Mouse (Mus musculus) intestine, embryonic 14.5 days (tissue): ENCODE results near the gene Rcbtb2. TPM values are rescaled to one million over a fixed set of nuclear protein-coding genes. Genes with fewer than 3 reads are reported as not detected.

Experiments used
- ATAC-seq: fragments of 200-750 bp; cut with Nextera tagmentation; replicated peaks from 2 replicates; pipeline ENCODE4 v1.8.0; 2017; ENCODE audit warnings: low read depth, moderate number of reproducible peaks, moderate TSS enrichment, moderate library complexity; ENCODE audit not compliant: low FRiP score, low TSS enrichment
- DNase-seq: peaks from one replicate; pipeline ENCODE4 v3.0.0-alpha.2; 2018; ENCODE audit warnings: low spot score
- H3K27ac ChIP-seq: fragments of 300-500 bp; sonication (generic); 2 replicates; pipeline ENCODE4 v1.5.1; 2014; ENCODE audit warnings: low read depth, mild to moderate bottlenecking, control low read depth
- H3K27me3 ChIP-seq: fragments of 300-500 bp; sonication (generic); replicated peaks from 2 replicates; pipeline ENCODE4 v1.6.1; 2014; ENCODE audit warnings: low read length, control low read depth; ENCODE audit not compliant: control insufficient read depth, insufficient read depth
- H3K36me3 ChIP-seq: fragments of 300-500 bp; sonication (generic); 2 replicates; pipeline ENCODE4 v1.6.1; 2014; ENCODE audit warnings: low read length, control low read depth; ENCODE audit not compliant: control insufficient read depth, insufficient read depth
- H3K4me1 ChIP-seq: fragments of 300-500 bp; sonication (generic); replicated peaks from 2 replicates; pipeline ENCODE4 v1.6.1; 2014; ENCODE audit warnings: low read length, control low read depth, mixed read lengths; ENCODE audit not compliant: control insufficient read depth, insufficient read depth
- H3K4me2 ChIP-seq: fragments of 300-500 bp; sonication (generic); 2 replicates; pipeline ENCODE4 v1.6.1; 2014; ENCODE audit warnings: low read length
- H3K4me3 ChIP-seq: fragments of 300-500 bp; sonication (generic); 2 replicates; pipeline ENCODE4 v1.5.1; 2014; ENCODE audit warnings: low read depth, low read length, control low read depth, mixed read lengths
- H3K9ac ChIP-seq: fragments of 300-500 bp; sonication (generic); 2 replicates; pipeline ENCODE4 v1.6.1; 2014; ENCODE audit warnings: mild to moderate bottlenecking, low read length
- H3K9me3 ChIP-seq: fragments of 300-500 bp; sonication (generic); 2 replicates; pipeline ENCODE4 v1.6.1; 2016; ENCODE audit warnings: low read length, control low read depth; ENCODE audit not compliant: control insufficient read depth
- WGBS: fragments of 180-500 bp; shearing (Covaris S2); extraction: QIAGEN DNeasy Blood & Tissue Kit; methylation state at CpG from one replicate; pipeline ENCODE4 v1.1.7; 2014; 5-methylcytosine and 5-hydroxymethylcytosine counted together
- polyA plus RNA-seq: library from polyadenylated mRNA; unstranded; fragments of >200 nt; fragmentation: Nextera tagmentation; extraction: Ambion mirVana; gene quantifications from 2 replicates; pipeline ENCODE4 v1.2.1, GENCODE M21; 2014

Gene Rcbtb2
- 89.3 and 105 TPM in 2 replicates for polyA plus RNA-seq

DNA sequence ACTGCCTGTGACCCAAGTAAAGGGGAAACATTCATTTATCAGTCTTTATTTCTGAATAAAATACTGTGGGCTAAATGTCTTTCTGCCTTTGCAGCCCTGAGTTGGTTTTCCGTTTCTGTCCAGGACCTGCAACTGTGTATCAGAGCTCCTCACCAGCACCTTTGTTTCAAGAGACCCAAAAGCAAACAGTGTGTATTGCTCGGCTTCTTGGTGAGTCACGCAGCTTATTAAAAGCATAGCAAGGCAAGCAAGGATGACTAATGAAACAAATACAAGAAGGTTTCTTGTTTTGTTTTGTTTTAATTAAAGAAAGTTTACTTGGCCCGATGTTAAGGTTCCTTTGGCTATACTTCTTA, at the start of gene Rcbtb2:
Rcbtb2 (plus strand) TSS at position 115 of the 356 bp plus-strand sequence.
- Histone ChIP-seq H3K27me3 (no peaks in the 10 kb centered on the region), H3K4me3 (no peak within 1 kb of the TSS), H3K27ac (no peak within 1 kb of the TSS), H3K4me2 (no peak within 1 kb of the TSS), H3K9ac (no peak within 1 kb of the TSS), H3K4me1 (peaks cover 10% of the 10 kb centered on the region; the same call in 1 of the 2 replicates), H3K36me3 (no peaks in the 10 kb centered on the region), H3K9me3 (no peaks in the 10 kb centered on the region)
- ATAC-seq (no peak), DNase-seq (no peak)
- WGBS = 43% methylated on average over 4 of the region's 4 CpGs

DNA sequence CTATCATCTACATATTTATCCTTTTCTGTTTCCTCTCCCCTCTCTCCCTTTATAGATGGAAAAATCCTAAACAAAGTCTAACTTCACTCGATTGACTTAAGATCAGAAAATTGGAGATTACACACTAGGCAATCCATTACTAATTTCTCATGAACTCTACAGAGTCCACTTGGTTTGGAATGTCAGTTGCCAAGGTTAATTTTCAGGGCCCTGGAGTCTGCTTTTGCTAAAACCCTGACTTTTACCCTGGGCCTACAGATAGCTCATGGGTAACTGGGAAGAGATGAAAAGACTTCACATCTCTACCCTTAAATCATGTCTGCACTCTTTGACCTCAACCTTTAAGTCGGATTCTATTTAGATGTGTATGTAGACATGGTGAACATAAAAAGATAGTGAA, 39.3 kb upstream of the Rcbtb2 start:
- Histone ChIP-seq H3K27me3 (no peaks in the 10 kb centered on the region), H3K27ac (no peak overlapping the region), H3K36me3 (no peaks in the 10 kb centered on the region), H3K9me3 (no peaks in the 10 kb centered on the region), H3K4me1 (no peaks in the 10 kb centered on the region), H3K4me2 (no peak overlapping the region), H3K4me3 (no peak overlapping the region), H3K9ac (no peak overlapping the region)
- DNase-seq (peak; percentile 34), ATAC-seq (no peak)
- 73% methylated on average over 2 of the region's 2 CpGs for WGBS

DNA sequence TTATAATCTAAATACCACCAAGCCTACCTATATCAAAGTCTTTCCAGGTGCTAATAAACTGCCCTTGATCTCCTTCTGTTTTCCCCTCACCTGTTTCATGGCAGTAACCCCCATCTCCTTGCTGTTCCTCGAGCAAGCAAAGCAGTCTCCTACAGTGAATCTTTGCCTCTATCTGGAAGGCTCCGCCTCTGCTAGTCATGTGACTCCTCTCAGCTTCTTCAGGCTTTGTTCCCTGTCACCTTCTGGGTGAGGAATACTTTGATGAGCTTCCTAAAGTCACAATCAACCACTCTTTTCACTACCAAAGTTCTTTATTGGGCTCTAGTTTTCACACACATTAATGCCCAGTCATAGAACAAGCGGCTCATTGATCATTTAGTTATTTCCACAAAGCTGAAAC, 36.4 kb upstream of the Rcbtb2 start:
- Histone ChIP-seq H3K4me1 (no peaks in the 10 kb centered on the region), H3K27me3 (no peaks in the 10 kb centered on the region), H3K4me2 (no peak overlapping the region), H3K9me3 (no peaks in the 10 kb centered on the region), H3K4me3 (no peak overlapping the region), H3K9ac (no peak overlapping the region), H3K36me3 (no peaks in the 10 kb centered on the region), H3K27ac (no peak overlapping the region)
- DNase-seq (no peak), ATAC-seq (no peak)
- 57% methylated on average over 3 of the region's 3 CpGs for WGBS

DNA sequence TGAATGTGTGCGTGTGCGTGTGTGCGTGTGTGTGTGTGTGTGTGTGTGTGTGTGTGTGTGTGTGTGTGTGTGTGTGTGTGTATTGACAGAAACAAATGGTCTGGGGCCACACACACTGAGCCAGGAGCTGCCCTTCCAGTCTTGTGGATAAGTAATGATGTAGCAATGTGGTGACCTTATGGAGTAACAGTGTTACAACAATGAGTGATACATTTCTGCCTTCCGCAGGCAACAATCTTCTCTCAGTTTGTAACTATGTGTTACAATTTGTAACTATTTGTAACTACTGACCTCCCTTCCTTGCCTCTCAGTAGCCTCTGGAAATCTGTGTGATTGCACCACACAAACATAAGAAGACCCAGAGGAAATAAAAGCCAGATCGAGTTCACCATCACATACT, 35.6 kb upstream of the Rcbtb2 start:
- H3K4me3 ChIP-seq = no peak overlapping the region
- H3K4me2 ChIP-seq = no peak overlapping the region
- ATAC-seq (no peak), DNase-seq (no peak)
- no peaks in the 10 kb centered on the region for H3K4me1 ChIP-seq
- H3K9me3 ChIP-seq = no peaks in the 10 kb centered on the region
- no peak overlapping the region for H3K9ac ChIP-seq
- H3K36me3 ChIP-seq = no peaks in the 10 kb centered on the region
- 94% methylated on average over 5 of the region's 5 CpGs for WGBS
- no peaks in the 10 kb centered on the region for H3K27me3 ChIP-seq
- H3K27ac ChIP-seq = no peak overlapping the region

DNA sequence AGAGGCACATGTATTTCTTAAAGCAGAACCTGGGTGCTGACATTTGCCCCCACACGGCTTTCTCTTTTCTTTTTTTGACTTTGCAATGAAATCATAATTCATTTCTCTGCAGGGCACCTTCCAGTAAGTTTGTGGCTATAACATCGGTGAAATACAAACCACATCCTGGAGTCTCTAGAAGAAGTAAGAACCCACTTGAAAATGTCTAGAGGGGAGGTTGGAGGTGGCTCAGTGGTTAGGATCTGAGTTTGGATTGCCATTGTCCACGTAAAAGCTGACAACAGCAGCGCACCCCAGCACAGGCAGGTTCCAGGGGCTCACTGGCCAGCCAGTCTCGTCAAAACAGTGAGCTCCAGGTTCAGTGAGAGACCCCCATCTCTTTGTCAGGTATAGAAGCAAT, 35.1 kb upstream of the Rcbtb2 start:
- H3K4me1 ChIP-seq = no peaks in the 10 kb centered on the region
- H3K9me3 ChIP-seq = no peaks in the 10 kb centered on the region
- no peaks in the 10 kb centered on the region for H3K27me3 ChIP-seq
- H3K4me2 ChIP-seq = no peak overlapping the region
- no peak for DNase-seq
- no peak for ATAC-seq
- H3K36me3 ChIP-seq = no peaks in the 10 kb centered on the region
- no peak overlapping the region for H3K4me3 ChIP-seq
- WGBS = 85% methylated on average over 5 of the region's 5 CpGs
- no peak overlapping the region for H3K27ac ChIP-seq
- H3K9ac ChIP-seq = no peak overlapping the region

DNA sequence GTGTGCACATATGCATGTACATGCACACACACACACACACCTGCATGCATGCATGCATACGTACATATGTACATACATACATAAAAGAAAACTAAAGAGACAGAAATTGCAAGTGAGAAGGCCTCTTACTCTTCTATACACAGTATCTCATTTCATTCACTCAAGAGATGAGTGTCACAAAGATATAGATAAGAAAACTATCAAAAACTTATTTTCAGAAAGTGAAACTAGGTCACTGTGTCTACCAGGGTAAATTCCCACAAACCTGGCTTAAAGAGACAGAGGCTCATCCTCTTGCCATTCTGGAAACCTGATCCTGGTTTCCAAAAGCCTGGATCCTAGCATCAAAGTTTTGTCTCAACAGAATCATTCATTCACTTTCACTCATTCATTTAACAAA, 34.6 kb upstream of the Rcbtb2 start:
- Histone ChIP-seq H3K27ac (no peak overlapping the region), H3K36me3 (no peaks in the 10 kb centered on the region), H3K4me3 (no peak overlapping the region), H3K9me3 (no peaks in the 10 kb centered on the region), H3K27me3 (no peaks in the 10 kb centered on the region), H3K9ac (no peak overlapping the region), H3K4me1 (no peaks in the 10 kb centered on the region), H3K4me2 (no peak overlapping the region)
- 92% methylated on average over 1 of the region's 1 CpGs for WGBS
- DNase-seq (no peak), ATAC-seq (no peak)

DNA sequence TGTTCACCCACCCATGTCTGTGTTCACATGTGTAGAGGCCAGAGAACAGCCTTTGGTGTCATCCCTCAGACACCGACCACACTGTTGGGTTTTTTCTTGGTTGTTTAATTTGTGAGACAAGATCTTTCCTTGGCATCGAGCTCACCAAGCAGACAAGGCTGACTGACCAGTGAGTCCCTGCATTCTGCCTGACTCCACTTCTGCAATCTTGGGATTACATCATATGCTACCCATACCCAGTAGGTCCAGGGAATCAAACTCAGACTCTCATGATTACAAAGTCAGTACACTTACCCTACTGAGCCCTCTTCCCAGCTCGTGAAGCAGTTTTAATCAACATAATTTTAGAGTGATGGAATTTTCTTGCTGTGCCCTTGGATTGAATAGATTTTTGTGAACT, 30.0 kb upstream of the Rcbtb2 start:
- Histone ChIP-seq H3K9ac (no peak overlapping the region), H3K4me2 (no peak overlapping the region), H3K4me3 (no peak overlapping the region), H3K4me1 (no peaks in the 10 kb centered on the region), H3K9me3 (no peaks in the 10 kb centered on the region), H3K27me3 (no peaks in the 10 kb centered on the region), H3K36me3 (no peaks in the 10 kb centered on the region), H3K27ac (no peak overlapping the region)
- ATAC-seq = no peak
- peak; percentile 20 for DNase-seq
- WGBS = 91% methylated on average over 3 of the region's 3 CpGs

DNA sequence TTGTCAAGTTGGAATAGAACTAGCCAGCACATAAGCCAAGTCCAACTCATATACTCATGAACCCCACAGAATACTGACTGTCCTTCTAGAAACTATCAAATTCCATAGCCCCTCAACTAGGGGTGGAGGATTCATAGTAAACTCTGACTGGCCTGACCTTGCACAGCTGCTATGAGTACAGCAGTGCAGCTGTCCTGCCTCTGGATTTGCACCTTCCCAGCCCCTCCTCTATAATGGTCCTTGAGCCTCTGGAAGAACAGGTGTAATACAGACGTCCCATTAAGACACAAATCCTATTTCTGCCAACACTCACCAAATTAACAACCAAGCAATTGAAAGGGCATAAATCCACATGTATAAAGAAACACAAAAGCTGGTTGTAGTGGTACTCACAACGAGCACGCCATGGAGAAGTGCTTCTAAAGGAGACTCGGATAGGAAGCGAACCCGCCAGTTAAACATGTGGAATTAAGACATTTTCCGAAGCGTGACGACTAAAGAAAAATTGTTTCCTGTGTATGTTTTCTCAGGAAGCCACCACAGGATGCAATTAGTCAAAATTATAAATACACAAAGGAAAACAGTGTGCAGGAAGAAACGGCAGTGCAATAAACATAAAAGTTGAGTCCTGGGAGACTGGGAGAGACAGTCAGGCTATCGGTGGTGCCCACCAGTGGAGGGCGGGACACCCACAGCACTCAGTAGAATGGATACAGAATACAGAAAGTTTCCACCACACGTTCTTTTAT, 27.9 kb upstream of the Rcbtb2 start:
- H3K27me3 ChIP-seq = no peaks in the 10 kb centered on the region
- no peak overlapping the region for H3K4me3 ChIP-seq
- no peaks in the 10 kb centered on the region for H3K4me1 ChIP-seq
- no peak overlapping the region for H3K9ac ChIP-seq
- DNase-seq = peak; percentile 33
- H3K4me2 ChIP-seq = no peak overlapping the region
- 59% methylated on average over 13 of the region's 13 CpGs for WGBS
- no peaks in the 10 kb centered on the region for H3K9me3 ChIP-seq
- no peak for ATAC-seq
- no peak overlapping the region for H3K27ac ChIP-seq
- H3K36me3 ChIP-seq = no peaks in the 10 kb centered on the region

DNA sequence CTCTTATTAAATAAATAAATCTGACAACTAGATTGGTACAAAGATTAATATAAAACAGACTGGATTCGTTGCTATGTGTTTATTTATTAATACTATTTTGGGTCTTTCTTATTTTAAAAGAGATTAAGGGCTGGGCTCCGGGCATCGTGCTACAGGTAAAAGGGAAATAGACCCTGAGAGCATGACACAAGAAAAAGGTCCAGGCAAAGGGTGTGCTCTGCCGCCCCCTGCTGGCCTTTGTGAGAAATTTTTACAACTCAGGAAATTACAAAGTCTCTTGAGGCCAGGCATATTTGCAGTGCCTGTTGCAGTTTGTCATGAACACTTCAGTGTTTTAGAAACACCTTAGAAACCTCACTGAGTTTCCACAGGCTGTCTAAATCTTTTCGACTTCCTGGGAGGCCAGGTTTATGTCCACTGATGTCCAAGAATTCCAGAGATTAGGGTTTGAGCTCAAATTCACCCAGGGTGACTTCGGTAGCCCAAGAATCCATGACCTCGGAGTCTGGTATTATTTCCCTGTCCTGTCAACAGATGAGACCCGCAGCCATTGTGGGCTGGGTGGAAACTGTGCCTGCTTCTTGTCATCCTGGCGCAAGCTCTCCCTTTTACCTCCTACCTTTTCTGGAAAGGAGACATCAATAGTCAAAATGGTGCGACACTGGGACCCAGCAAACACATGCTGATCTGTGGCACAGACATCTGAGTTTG, 24.0 kb upstream of the Rcbtb2 start:
- ATAC-seq = 0 out of 2 replicates have a peak, but pooled peaks have one; percentile 47
- H3K4me1 ChIP-seq = no peaks in the 10 kb centered on the region
- no peak overlapping the region for H3K9ac ChIP-seq
- no peak overlapping the region for H3K27ac ChIP-seq
- H3K4me2 ChIP-seq = no peak overlapping the region
- H3K36me3 ChIP-seq = no peaks in the 10 kb centered on the region
- no peaks in the 10 kb centered on the region for H3K27me3 ChIP-seq
- DNase-seq = peak; percentile 76
- no peaks in the 10 kb centered on the region for H3K9me3 ChIP-seq
- H3K4me3 ChIP-seq = no peak overlapping the region
- WGBS = 26% methylated on average over 10 of the region's 10 CpGs
